Mouse (Mus musculus) limb, embryonic 10.5 days (tissue): ENCODE measurements around the gene Mroh2a. TPM values are rescaled to one million over a fixed set of nuclear protein-coding genes. Genes with fewer than 3 reads are reported as not detected.

ENCODE experiments used
- DNase-seq: peaks from one replicate; pipeline ENCODE4 v3.0.0-alpha.2; 2017; ENCODE audit warnings: low spot score
- H3K27ac ChIP-seq: fragments of 300-500 bp; sonication (generic); 2 replicates; pipeline ENCODE4 v1.5.1; 2016; ENCODE audit warnings: mild to moderate bottlenecking
- H3K27me3 ChIP-seq: fragments of 300-500 bp; sonication (generic); 2 replicates; pipeline ENCODE4 v1.6.1; 2016; ENCODE audit warnings: low read depth, mild to moderate bottlenecking; ENCODE audit not compliant: poor library complexity, severe bottlenecking
- H3K36me3 ChIP-seq: fragments of 300-500 bp; sonication (generic); 2 replicates; pipeline ENCODE4 v1.6.1; 2016; ENCODE audit warnings: mild to moderate bottlenecking, moderate library complexity
- H3K4me1 ChIP-seq: fragments of 300-500 bp; sonication (generic); 2 replicates; pipeline ENCODE4 v1.6.1; 2016
- H3K4me3 ChIP-seq: fragments of 300-500 bp; sonication (generic); 2 replicates; pipeline ENCODE4 v1.5.1; 2016; ENCODE audit warnings: mild to moderate bottlenecking, moderate library complexity
- H3K9me3 ChIP-seq: fragments of 300-500 bp; sonication (generic); replicated peaks from 2 replicates; pipeline ENCODE4 v1.6.1; 2016; ENCODE audit warnings: mild to moderate bottlenecking
- WGBS: fragments of 180-500 bp; shearing (Covaris S2); methylation state at CpG from one replicate; pipeline ENCODE4 v1.1.7; 2016; 5-methylcytosine and 5-hydroxymethylcytosine counted together
- polyA plus RNA-seq: library from polyadenylated mRNA; unstranded; fragments of >200 nt; fragmentation: Nextera tagmentation; extraction: Ambion mirVana; gene quantifications from 2 replicates; pipeline ENCODE4 v1.2.1, GENCODE M21; 2016

Gene Mroh2a
- polyA plus RNA-seq, 1 experiment from 2014 or later, result 1.2 TPM

DNA sequence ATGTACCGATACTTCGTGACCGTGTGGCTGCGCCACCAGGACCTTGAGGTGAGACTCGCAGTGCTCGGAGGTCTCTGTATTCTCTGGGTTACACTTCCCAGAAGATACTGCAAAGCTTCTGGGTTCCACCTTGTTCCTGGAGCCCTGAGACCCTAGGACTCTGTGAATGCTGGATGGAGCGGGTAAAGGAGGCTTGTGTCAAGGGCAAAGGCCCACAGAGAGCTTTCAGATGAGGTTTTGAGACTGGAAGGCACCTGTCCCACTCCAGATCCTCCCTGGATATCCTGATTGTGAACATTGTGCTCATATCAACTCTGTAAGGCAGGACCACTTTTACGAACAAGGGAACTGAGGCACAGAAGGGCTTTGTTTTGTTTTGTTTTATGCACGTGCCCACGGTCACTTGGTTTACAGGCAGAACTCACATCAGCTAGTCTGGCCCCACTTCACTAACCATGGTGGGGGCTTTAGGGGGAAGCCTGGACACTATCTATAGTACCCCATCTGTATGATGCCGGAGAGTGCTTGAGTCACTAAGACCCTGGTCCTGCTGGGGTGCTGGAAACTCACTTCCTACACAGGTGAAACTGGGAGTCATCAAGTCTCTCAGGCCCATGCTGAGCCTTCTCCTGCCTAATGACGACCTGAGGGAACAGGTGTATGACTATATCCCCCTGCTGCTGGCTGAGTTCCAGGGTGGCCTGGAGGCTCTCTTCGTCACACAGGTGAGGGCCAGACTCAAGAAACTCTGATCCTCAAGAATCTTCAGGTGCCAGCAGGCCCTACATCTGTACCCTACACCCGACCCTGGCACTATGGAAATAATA lies 6.8 kb downstream of the Mroh2a start:
- Histone ChIP-seq H3K36me3 (no peaks in the 10 kb centered on the region), H3K9me3 (peaks cover 91% of the 10 kb centered on the region), H3K27me3 (no peaks in the 10 kb centered on the region), H3K4me1 (no peaks in the 10 kb centered on the region), H3K27ac (no peak overlapping the region), H3K4me3 (no peak overlapping the region)
- no peak for DNase-seq
- 72% methylated on average over 14 of the region's 14 CpGs for WGBS

DNA sequence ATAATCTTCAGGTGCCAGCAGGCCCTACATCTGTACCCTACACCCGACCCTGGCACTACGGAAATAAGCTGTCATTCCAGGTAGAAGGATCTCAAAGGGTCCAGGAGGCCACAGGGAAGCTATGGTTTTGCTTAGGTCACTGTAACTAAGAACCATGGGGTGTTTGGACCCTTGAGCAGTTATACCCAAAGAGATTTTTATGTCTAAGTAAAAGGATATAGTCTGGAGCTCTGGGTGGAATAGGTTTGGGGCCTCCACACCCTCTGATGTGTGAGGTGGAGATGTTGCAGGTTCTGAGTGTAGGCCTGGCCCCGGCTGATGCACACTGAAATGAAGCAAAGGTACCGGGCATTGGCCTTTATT lies 7.4 kb downstream of the Mroh2a start:
- whole genome bisulfite sequencing, result 67% methylated on average over 4 of the region's 4 CpGs
- no peaks in the 10 kb centered on the region for H3K4me1 ChIP-seq
- no peaks in the 10 kb centered on the region for H3K27me3 ChIP-seq
- no peak overlapping the region for H3K27ac ChIP-seq
- DNase-seq, result no peak
- H3K4me3 ChIP-seq, result no peak overlapping the region
- peaks cover 90% of the 10 kb centered on the region for H3K9me3 ChIP-seq
- no peaks in the 10 kb centered on the region for H3K36me3 ChIP-seq

DNA sequence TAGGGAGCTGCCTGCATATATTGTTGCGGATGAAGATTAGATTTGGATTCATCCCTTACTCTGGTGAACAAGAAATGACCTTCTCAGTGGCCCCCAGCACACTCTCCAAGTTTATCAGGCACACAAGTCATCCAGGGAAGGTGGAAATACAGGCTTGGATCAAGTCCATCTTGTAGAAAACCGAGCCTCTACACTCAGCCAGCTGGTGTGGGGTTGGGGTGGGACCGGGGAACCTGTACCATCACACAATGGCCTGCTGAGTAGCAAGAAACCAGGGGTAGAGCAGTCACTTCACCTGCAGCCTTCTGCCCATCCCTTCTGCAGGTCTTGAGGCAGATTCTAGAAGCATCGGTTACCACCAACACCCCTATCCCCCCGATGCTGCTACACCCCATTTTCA lies 7.9 kb downstream of the Mroh2a start:
- Histone ChIP-seq H3K4me1 (no peaks in the 10 kb centered on the region), H3K36me3 (no peaks in the 10 kb centered on the region), H3K9me3 (peaks cover 90% of the 10 kb centered on the region), H3K27me3 (no peaks in the 10 kb centered on the region), H3K4me3 (no peak overlapping the region), H3K27ac (no peak overlapping the region)
- DNase-seq, result no peak
- WGBS, result 47% methylated on average over 5 of the region's 5 CpGs

DNA sequence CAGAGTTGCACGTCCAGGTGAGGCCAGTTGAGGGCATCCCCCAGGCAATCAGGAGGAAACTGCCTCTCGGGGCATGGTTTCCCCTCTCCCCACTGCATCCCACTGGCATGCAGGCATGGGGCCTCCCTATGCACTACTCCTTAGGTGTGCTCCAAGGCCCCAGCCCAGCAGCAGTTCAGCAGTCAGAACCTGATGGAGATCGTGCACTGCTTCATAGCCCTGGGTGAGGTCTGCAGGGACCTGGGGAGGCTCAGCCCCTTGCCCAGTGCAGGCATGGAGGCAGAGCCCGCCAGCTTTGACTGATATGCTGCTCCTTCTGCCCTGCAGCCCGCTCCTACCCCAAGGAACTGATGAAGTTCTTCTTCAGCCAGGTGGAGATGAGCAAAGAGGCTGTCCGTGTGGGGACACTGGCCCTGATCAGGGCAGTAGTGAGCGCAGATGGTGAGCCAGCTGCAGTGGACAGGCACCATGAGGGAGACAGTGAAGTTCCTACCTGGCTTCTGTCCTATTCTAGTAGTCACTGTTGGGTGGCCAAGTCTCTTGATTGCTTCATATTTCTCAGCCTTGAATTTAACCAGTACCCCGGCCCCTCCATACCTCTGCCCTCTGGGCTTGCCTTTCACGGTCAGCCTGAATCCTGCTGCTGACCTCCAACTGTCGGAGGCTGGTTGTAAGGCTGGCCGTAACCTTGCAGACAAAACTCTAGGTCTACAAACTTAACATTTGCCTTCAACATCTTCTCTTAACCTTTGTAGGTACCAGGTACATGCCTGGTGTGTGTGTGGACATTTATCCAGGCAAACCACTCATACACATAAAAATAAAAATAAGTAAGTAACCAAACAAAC lies 8.5 kb downstream of the Mroh2a start:
- Histone ChIP-seq H3K27me3 (no peaks in the 10 kb centered on the region), H3K4me1 (no peaks in the 10 kb centered on the region), H3K27ac (no peak overlapping the region), H3K36me3 (no peaks in the 10 kb centered on the region), H3K9me3 (peaks cover 90% of the 10 kb centered on the region), H3K4me3 (no peak overlapping the region)
- 68% methylated on average over 11 of the region's 11 CpGs for WGBS
- DNase-seq, result no peak

DNA sequence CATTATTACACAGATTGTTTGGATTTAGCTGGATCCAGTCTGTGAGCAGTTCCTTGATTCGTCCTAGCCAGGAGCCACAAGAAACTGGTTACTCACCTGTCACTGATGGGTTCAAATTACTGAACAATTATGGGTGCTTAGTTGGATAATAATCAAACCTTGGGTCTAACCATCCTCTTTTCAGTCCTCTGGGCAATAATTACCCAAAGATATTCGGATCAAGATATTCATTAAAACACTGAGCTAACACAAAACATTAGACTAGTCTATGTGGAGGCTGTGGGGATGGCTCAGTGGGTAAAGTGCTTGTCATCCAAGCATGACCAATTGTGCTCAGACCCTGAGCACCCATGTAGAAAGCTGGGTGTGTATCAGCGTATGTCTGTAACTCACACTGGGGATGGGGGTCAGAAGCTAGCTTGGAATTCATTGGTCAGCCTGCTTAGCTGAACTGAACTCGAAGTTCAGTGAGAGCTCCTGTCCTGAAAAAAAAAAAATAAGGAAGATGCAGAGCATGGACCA lies 9.2 kb downstream of the Mroh2a start:
- no peaks in the 10 kb centered on the region for H3K36me3 ChIP-seq
- H3K4me3 ChIP-seq, result no peak overlapping the region
- DNase-seq, result no peak
- 71% methylated on average over 4 of the region's 4 CpGs for WGBS
- H3K9me3 ChIP-seq, result peaks cover 91% of the 10 kb centered on the region
- no peak overlapping the region for H3K27ac ChIP-seq
- H3K4me1 ChIP-seq, result no peaks in the 10 kb centered on the region
- H3K27me3 ChIP-seq, result no peaks in the 10 kb centered on the region

DNA sequence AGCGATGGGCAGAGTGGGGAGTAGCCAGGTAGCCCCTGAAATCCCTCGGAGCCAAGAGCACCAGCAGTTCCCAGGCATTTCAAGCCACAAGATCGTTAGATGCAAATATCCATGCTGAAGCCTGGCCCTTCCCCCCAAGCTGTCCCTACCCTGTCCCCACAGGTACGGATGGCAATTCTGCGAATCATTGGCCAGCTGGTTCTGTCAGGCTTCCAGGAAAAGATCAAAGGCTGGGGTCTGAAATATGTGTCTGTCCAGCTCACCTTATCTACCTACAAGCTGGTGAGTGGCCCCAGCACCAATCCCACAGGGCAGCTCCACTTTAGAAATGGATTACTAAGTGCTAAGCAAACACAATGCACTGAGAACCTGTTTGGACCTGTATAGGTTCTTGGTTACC lies 10.5 kb downstream of the Mroh2a start:
- Histone ChIP-seq H3K4me3 (no peak overlapping the region), H3K9me3 (peaks cover 87% of the 10 kb centered on the region), H3K27ac (no peak overlapping the region), H3K4me1 (no peaks in the 10 kb centered on the region), H3K36me3 (no peaks in the 10 kb centered on the region), H3K27me3 (no peaks in the 10 kb centered on the region)
- WGBS, result 79% methylated on average over 5 of the region's 5 CpGs
- DNase-seq, result no peak

DNA sequence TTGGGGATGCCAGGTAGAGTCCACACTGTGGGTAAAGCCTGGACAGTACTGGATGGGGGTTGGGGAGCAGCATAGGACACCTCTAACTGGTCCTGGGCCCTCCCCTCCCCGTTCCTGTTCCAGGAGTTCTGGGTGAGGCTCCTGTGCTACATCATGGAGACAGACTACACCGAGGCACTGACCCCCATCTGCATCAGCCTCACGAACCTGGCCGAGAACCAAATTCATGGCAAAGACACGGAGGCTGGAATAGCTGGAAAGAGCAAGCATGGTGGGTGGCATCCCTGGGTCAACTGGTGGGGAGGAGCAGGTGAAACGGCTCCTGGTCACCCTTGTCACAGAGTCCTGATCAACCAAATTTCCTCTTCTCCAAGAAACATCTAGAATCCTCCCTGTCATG lies 12.0 kb downstream of the Mroh2a start:
- Histone ChIP-seq H3K4me1 (no peaks in the 10 kb centered on the region), H3K9me3 (peaks cover 85% of the 10 kb centered on the region)
- WGBS, result 83% methylated on average over 6 of the region's 6 CpGs

DNA sequence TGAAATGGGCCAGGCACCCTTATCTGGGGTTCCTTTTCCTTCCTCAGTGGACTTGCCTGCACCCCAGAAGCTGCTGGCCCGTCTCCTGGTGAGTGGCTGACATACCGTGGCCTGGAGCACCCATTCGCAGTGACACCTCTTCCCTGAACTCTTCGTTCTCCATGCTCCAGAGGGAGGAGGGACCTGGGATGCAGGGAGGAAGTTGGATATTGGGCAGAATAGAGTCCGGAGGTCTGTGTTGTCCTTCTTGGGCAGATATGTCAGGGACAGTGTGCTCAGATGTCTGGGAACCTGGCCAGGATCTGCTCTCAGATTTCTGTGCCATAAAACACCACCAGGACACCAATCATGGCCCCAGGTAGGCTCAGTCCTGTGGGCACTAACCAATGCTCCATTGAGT lies 13.3 kb downstream of the Mroh2a start:
- H3K4me1 ChIP-seq, result no peaks in the 10 kb centered on the region
- H3K9me3 ChIP-seq, result peaks cover 85% of the 10 kb centered on the region
- no peak for DNase-seq
- no peaks in the 10 kb centered on the region for H3K27me3 ChIP-seq
- 77% methylated on average over 5 of the region's 5 CpGs for WGBS
- H3K36me3 ChIP-seq, result no peaks in the 10 kb centered on the region
- H3K27ac ChIP-seq, result no peak overlapping the region
- no peak overlapping the region for H3K4me3 ChIP-seq

More for the DNA sequence above, 12.0 kb downstream of the Mroh2a start:
- no peak for DNase-seq
- Histone ChIP-seq H3K4me3 (no peak overlapping the region), H3K27me3 (no peaks in the 10 kb centered on the region), H3K27ac (no peak overlapping the region), H3K36me3 (no peaks in the 10 kb centered on the region)

DNA sequence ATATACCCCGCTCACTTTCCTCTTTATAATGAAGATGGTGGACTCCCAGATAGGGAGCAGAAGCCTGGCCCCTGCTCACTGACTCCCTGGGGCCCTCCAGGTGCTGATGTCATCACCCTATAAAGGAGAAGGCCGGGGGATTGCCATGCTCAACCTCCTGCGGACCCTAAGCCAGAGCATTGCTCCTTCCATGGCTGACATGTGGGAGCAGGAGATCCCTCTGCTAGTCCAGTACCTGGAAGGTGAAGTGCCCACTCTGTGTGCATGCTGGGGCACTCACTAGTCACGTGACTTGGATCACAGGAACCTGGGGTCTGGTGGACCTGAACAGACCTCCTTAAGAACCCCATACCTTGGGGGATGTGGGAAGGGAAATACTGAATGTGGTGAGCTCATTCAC lies 13.8 kb downstream of the Mroh2a start:
- H3K27ac ChIP-seq, result no peak overlapping the region
- H3K9me3 ChIP-seq, result peaks cover 84% of the 10 kb centered on the region
- 82% methylated on average over 4 of the region's 4 CpGs for WGBS

DNA sequence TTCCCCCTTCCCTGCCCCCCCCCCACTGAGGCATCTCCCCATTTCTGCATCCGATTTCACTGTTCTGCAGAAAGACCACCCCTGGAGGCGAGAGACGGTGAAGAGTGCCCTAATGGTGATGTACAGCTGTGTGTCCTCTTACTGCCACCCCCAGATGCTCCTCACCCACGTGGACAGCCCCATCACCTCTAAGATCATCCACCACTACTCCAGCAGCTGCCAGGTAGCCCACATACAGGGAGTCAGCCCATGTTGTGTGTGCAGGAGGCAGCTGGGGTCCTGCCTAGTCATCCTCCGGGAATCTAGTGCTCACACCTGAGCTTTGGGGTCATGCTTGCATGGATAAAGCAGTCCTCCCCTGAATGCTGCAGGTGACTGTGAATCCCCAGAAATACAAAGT lies 17.1 kb downstream of the Mroh2a start:
- WGBS, result 69% methylated on average over 5 of the region's 5 CpGs
- no peaks in the 10 kb centered on the region for H3K27me3 ChIP-seq
- H3K4me1 ChIP-seq, result no peaks in the 10 kb centered on the region
- no peaks in the 10 kb centered on the region for H3K36me3 ChIP-seq
- H3K9me3 ChIP-seq, result peaks cover 81% of the 10 kb centered on the region
- no peak for DNase-seq
- no peak overlapping the region for H3K27ac ChIP-seq
- no peak overlapping the region for H3K4me3 ChIP-seq

More for the DNA sequence above, 13.8 kb downstream of the Mroh2a start:
- H3K4me3 ChIP-seq, result no peak overlapping the region
- no peaks in the 10 kb centered on the region for H3K27me3 ChIP-seq
- H3K4me1 ChIP-seq, result no peaks in the 10 kb centered on the region
- DNase-seq, result no peak
- no peaks in the 10 kb centered on the region for H3K36me3 ChIP-seq

DNA sequence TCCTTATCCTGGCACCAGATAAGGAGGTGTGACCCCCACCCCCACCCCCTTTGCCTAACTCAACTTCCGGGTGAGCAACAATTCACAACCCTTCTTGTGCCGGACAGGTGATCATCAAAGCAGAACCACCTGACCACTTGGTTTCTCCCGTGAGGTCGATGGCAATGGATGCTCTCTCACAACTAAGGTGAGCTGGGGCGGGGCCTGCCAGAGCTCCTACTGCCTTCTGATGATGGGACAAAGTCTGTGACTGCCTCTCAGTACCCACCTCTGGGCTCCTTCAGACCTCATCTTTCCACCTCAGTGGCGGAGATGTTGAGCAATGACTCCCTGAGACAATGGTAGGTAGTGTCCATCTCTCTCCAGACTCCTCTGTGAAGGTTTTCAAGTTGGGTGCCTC lies 19.1 kb downstream of the Mroh2a start:
- Histone ChIP-seq H3K4me1 (no peaks in the 10 kb centered on the region), H3K4me3 (no peak overlapping the region), H3K9me3 (peaks cover 82% of the 10 kb centered on the region), H3K27me3 (no peaks in the 10 kb centered on the region), H3K27ac (no peak overlapping the region), H3K36me3 (no peaks in the 10 kb centered on the region)
- no peak for DNase-seq
- WGBS, result 78% methylated on average over 6 of the region's 6 CpGs

DNA sequence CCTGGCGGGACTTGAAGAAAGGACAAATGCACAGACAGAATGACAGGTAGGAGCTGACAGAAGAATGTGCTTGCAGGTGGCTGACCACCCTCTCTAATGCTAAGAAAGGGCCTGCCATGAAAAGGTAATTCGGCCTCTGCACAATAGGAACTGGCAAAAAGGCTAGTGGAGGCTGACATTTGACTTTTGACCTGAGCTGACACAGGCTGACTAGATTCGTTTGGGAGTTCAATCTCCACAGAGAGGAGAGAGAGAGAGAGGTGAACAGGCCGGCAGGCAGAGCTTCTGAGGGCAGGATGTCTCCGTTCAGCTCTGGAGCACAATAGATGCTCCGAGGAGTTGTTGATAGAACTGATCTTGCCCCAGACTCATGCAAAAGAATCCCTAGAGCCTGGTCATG lies 19.6 kb downstream of the Mroh2a start:
- no peaks in the 10 kb centered on the region for H3K4me1 ChIP-seq
- no peak for DNase-seq
- H3K36me3 ChIP-seq, result no peaks in the 10 kb centered on the region
- H3K9me3 ChIP-seq, result peaks cover 81% of the 10 kb centered on the region
- H3K27me3 ChIP-seq, result no peaks in the 10 kb centered on the region
- WGBS, result 55% methylated on average over 6 of the region's 6 CpGs
- no peak overlapping the region for H3K4me3 ChIP-seq
- no peak overlapping the region for H3K27ac ChIP-seq

DNA sequence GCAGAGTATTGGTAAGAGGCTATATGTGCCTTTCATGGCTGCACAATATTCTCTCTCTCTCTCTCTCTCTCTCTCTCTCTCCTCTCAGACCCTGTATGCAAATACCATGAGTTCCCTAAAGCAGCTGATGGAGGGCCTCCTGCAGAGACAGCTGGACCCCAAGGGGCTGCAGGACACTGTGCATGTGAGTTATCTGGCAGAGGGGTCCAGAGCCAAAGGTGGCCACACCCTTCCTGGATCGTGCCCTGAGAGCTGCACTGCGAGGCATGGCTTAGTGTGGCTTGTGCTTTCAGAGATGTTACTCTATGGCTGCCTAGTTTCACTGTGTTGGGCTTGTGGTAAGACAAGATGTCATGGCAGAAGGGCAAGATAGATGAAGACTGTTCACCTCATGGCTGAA lies 20.9 kb downstream of the Mroh2a start:
- Histone ChIP-seq H3K4me3 (no peak overlapping the region), H3K9me3 (peaks cover 78% of the 10 kb centered on the region), H3K27me3 (no peaks in the 10 kb centered on the region), H3K36me3 (no peaks in the 10 kb centered on the region), H3K4me1 (no peaks in the 10 kb centered on the region), H3K27ac (no peak overlapping the region)
- 44% methylated on average over 2 of the region's 2 CpGs for WGBS
- no peak for DNase-seq
